Comparison of ENCODE assay signal across 8 mouse cellular contexts in the genomic region with DNA sequence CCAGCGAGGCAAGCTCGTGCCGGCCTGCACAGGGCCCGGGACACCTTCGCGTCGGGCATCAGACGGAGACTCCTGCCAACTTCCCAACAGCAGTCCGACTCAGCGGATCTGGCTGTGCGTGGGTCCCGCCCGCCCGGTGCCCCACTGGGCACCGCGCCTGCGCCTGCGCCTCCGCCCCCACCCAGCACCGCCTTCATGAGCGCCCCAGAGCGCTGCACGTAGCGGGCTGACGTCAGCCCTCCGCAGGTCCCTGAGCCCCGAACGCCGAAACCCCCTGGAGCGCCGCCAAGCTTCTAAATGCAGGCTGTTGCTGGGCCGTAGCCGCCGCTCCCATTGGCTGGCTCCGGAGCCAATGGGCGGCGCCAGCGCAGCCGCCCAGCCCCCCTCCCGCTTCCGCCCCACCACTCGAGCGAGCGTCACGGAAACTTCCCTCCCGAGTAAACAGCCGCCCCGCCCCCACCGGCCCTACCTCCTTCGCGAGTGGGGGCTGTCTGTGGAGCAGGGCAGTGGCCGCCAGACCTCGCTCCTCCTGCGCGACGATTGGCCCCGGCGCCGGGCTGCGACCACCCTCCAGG. TPM values are rescaled to one million over a fixed set of nuclear protein-coding genes. Genes with fewer than 3 reads are reported as not detected.
DNase-seq lines count a peak whose midpoint lies in the region; ATAC-seq and TF ChIP-seq lines count a peak whose summit lies in the region.

No protein-coding gene starts in this region.

- H3K4me2 ChIP-seq in kidney, embryonic 15.5 days: peak overlapping the region; percentile 68

- ATAC-seq in kidney, embryonic 15.5 days (replicated peaks; ENCODE audit: low FRiP score): peak; percentile 93
- peak; percentile 73 for ATAC-seq in monocyte, adult 5-6 weeks (replicated peaks; ENCODE audit: insufficient number of reproducible peaks, low FRiP score, low TSS enrichment, poor library complexity, severe bottlenecking)

- peak; percentile 41; the same call in 1 of the 2 replicates for TF ChIP-seq POLR2A in bone marrow macrophage, adult 2 months (IDR thresholded peaks at IDR 0.05; ENCODE audit: borderline replicate concordance, low read depth, low read length)
- TF ChIP-seq POLR2A in embryonic fibroblast, embryonic 13.5 days (IDR thresholded peaks at IDR 0.05; ENCODE audit: low read depth, low read length): peak; percentile 93

- H3K9ac ChIP-seq in kidney, embryonic 15.5 days: peak overlapping the region; percentile 99

- DNase-seq in A20 (ENCODE audit: low read depth, low spot score): peak; percentile 99
- peak; percentile 99 for DNase-seq in heart, embryonic 10.5 days (ENCODE audit: low spot score)
- DNase-seq in liver: peak; percentile 99
- peak; percentile 99 to 100 for DNase-seq in spleen, postnatal 4 days (ENCODE audit: low spot score in 2 of 2)

- WGBS in heart, embryonic 10.5 days: under 1% methylated on average over 60 of the region's 60 CpGs
- under 1% methylated on average over 60 of the region's 60 CpGs for WGBS in kidney, embryonic 15.5 days

- peak overlapping the region; percentile 87 for H3K4me3 ChIP-seq in bone marrow macrophage, adult 2 months (ENCODE audit: insufficient read depth, low read length)
- peak overlapping the region; percentile 86 for H3K4me3 ChIP-seq in embryonic fibroblast, embryonic 13.5 days (ENCODE audit: insufficient read depth, low read length)
- peak overlapping the region; percentile 97 for H3K4me3 ChIP-seq in heart, embryonic 10.5 days
- peak overlapping the region; percentile 92 for H3K4me3 ChIP-seq in kidney, embryonic 15.5 days (replicated peaks)

- peaks cover 36% of the 10 kb centered on the region for H3K36me3 ChIP-seq in heart, embryonic 10.5 days
- peaks cover 37% of the 10 kb centered on the region for H3K36me3 ChIP-seq in kidney, embryonic 15.5 days

- H3K27me3 ChIP-seq in heart, embryonic 10.5 days (ENCODE audit: insufficient read depth, poor library complexity, severe bottlenecking): no peaks in the 10 kb centered on the region
- H3K27me3 ChIP-seq in kidney, embryonic 15.5 days: no peaks in the 10 kb centered on the region

- H3K9me3 ChIP-seq in heart, embryonic 10.5 days: no peaks in the 10 kb centered on the region
- H3K9me3 ChIP-seq in kidney, embryonic 15.5 days (replicated peaks): no peaks in the 10 kb centered on the region

- TF ChIP-seq CTCF in bone marrow macrophage, adult 2 months (IDR thresholded peaks at IDR 0.05; ENCODE audit: low read depth, low read length): no peak
- no peak for TF ChIP-seq CTCF in embryonic fibroblast, embryonic 13.5 days (IDR thresholded peaks at IDR 0.05; ENCODE audit: borderline replicate concordance, insufficient read depth, low read length)

- H3K4me1 ChIP-seq in bone marrow macrophage, adult 2 months (ENCODE audit: control insufficient read depth, insufficient read depth, low read length): peaks cover 39% of the 10 kb centered on the region
- H3K4me1 ChIP-seq in embryonic fibroblast, embryonic 13.5 days (ENCODE audit: control insufficient read depth, insufficient read depth, low read length): peaks cover 2% of the 10 kb centered on the region; the same call in 1 of the 2 replicates
- peaks cover 14% of the 10 kb centered on the region for H3K4me1 ChIP-seq in heart, embryonic 10.5 days
- peaks cover 21% of the 10 kb centered on the region for H3K4me1 ChIP-seq in kidney, embryonic 15.5 days

- peak overlapping the region; percentile 97 for H3K27ac ChIP-seq in bone marrow macrophage, adult 2 months (ENCODE audit: insufficient read depth, low read depth, low read length)
- H3K27ac ChIP-seq in embryonic fibroblast, embryonic 13.5 days (ENCODE audit: insufficient read depth, low read length): peak overlapping the region; percentile 97
- peak overlapping the region; percentile 100 for H3K27ac ChIP-seq in heart, embryonic 10.5 days
- peak overlapping the region; percentile 100 for H3K27ac ChIP-seq in kidney, embryonic 15.5 days

RNA-seq across cellular contexts. Expression of a gene that starts 38.8 kb away (rescaled TPM):
- not detected in 2 replicates for polyA plus RNA-seq in bone marrow macrophage, adult 2 months (2012; ENCODE audit: insufficient read depth, insufficient read length, missing spikeins)
- polyA plus RNA-seq in embryonic fibroblast, embryonic 13.5 days (2011; ENCODE audit: insufficient read length, low read depth, missing spikeins): 1.2 and 2.2 TPM in 2 replicates
- polyA plus RNA-seq in heart, embryonic 10.5 days (2016; fragmentation: Nextera tagmentation; extraction: Ambion mirVana): 1.5 and 1.9 TPM in 2 replicates
- 4.7 and 5.1 TPM in 2 replicates for polyA plus RNA-seq in kidney, embryonic 15.5 days (2015; fragmentation: Nextera tagmentation; extraction: Ambion mirVana)
- not detected in 3 replicates for total RNA-seq in monocyte, adult 5-6 weeks (2017)

RNA-seq across cellular contexts. Expression of a gene that starts 42.4 kb away (rescaled TPM):
- 136 and 138 TPM in 2 replicates for polyA plus RNA-seq in bone marrow macrophage, adult 2 months (2012; ENCODE audit: insufficient read depth, insufficient read length, missing spikeins)
- polyA plus RNA-seq in embryonic fibroblast, embryonic 13.5 days (2011; ENCODE audit: insufficient read length, low read depth, missing spikeins): 50.9 and 66.6 TPM in 2 replicates
- 73.8 and 78.9 TPM in 2 replicates for polyA plus RNA-seq in heart, embryonic 10.5 days (2016; fragmentation: Nextera tagmentation; extraction: Ambion mirVana)
- 86.5 and 90.2 TPM in 2 replicates for polyA plus RNA-seq in kidney, embryonic 15.5 days (2015; fragmentation: Nextera tagmentation; extraction: Ambion mirVana)
- total RNA-seq in monocyte, adult 5-6 weeks (2017): 228 to 431 TPM (median 282 TPM) in 3 replicates

RNA-seq across cellular contexts. Expression of a gene that starts 58.0 kb away (rescaled TPM):
- not detected in 2 replicates for polyA plus RNA-seq in bone marrow macrophage, adult 2 months (2012; ENCODE audit: insufficient read depth, insufficient read length, missing spikeins)
- polyA plus RNA-seq in embryonic fibroblast, embryonic 13.5 days (2011; ENCODE audit: insufficient read length, low read depth, missing spikeins): 0.60 TPM in 1 of 2 replicates, not detected in the other
- 1.5 and 1.6 TPM in 2 replicates for polyA plus RNA-seq in heart, embryonic 10.5 days (2016; fragmentation: Nextera tagmentation; extraction: Ambion mirVana)
- 0.83 and 1.2 TPM in 2 replicates for polyA plus RNA-seq in kidney, embryonic 15.5 days (2015; fragmentation: Nextera tagmentation; extraction: Ambion mirVana)
- total RNA-seq in monocyte, adult 5-6 weeks (2017): not detected in 3 replicates

Comparison
In these comparisons a context has a peak if more than half of its experiments do, and no peak if none do; other contexts are left out.
1. Peak in every context shown above with its lines: DNase-seq, ATAC-seq, H3K4me3 ChIP-seq and H3K27ac ChIP-seq.